Mouse (Mus musculus): ENCODE measurements around the gene Washc1. TPM values are rescaled to one million over a fixed set of nuclear protein-coding genes. Genes with fewer than 3 reads are reported as not detected.

Washc1 gene
- polyA plus RNA-seq, 1 experiment from 2014 or later = 27.6 TPM

DNA sequence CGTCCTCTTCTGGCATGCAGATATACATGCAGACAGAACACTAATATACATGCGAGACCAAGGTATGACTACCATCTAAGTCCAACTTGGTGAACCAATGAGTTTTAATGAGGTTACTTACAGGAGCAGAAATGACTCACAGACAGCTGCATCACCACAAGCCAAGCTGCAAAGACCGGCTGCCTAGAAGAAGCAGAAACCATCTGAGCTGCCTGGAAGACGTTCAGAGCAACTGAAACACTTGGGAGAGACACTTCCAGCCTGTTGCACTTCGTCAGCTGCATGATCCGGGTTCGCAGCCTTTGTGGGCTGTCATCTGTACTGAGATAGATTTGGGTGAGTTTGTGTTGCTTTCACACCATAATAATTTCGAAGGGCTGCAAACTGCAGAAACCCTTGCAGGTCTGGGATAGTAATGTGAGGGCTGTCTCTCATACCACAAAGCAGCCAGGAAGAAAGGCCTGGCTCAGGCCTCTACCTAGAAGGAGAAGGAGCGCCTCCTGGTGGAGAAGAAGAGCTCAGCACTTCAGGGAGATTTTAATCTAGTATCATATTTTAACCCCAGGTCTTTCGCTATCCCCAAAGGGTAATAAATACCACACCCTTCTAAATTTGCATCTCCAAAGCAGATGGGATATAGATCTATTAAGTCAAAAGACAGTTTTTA lies 4.6 kb upstream of the Washc1 start:
- Histone ChIP-seq H3K27me3 (ENCODE audit: control insufficient read depth, insufficient read depth, low read length) (no peaks in the 10 kb centered on the region), H3K9me3 (ENCODE audit: control insufficient read depth, low read length) (no peaks in the 10 kb centered on the region), H3K4me1 (replicated peaks; ENCODE audit: control insufficient read depth, insufficient read depth) (no peaks in the 10 kb centered on the region), H3K9ac (ENCODE audit: low read length) (no peak overlapping the region), H3K27ac (replicated peaks) (no peak overlapping the region), H3K4me3 (ENCODE audit: low read depth, low read length) (no peak overlapping the region), H3K36me3 (ENCODE audit: control insufficient read depth, insufficient read depth, low read length) (no peaks in the 10 kb centered on the region), H3K4me2 (replicated peaks; ENCODE audit: low read depth) (no peak overlapping the region)
- 41% methylated on average over 10 of the region's 10 CpGs for WGBS
- ATAC-seq (ENCODE audit: low FRiP score, low TSS enrichment) = no peak
- DNase-seq (ENCODE audit: low spot score) = peak; percentile 45
- no peak for TF ChIP-seq EP300 (optimal IDR thresholded peaks at IDR 0.05)
- TF ChIP-seq CTCF (IDR thresholded peaks at IDR 0.05; ENCODE audit: low read depth) = peak; percentile 89

DNA sequence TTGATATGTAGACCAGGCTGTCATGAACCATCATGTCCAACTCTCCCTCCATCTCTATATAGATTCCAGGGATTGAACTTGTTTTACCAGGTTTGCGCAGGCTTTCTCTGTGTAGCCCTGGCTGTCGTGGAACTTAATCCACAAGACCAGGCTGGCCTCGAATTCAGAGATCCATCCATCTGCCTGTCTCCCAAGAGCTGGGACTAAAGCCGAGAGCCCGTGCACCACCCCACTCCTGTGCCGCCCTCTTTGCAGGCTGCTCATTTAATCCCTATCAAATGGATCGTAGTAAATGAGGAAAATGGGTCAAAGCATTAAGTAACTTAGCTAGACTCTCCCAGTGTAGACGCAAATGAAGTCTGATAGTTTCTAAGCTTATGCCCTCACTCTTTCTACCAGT lies 3.9 kb upstream of the Washc1 start:
- H3K4me3 ChIP-seq (ENCODE audit: low read depth, low read length) = no peak overlapping the region
- 52% methylated on average over 8 of the region's 8 CpGs for WGBS
- H3K36me3 ChIP-seq (ENCODE audit: control insufficient read depth, insufficient read depth, low read length) = no peaks in the 10 kb centered on the region
- no peak overlapping the region for H3K9ac ChIP-seq (ENCODE audit: low read length)
- DNase-seq (ENCODE audit: low spot score) (no peak), ATAC-seq (ENCODE audit: low FRiP score, low TSS enrichment) (no peak)
- no peak overlapping the region for H3K27ac ChIP-seq (replicated peaks)
- peaks cover 4% of the 10 kb centered on the region; the same call in 1 of the 2 replicates for H3K4me1 ChIP-seq (replicated peaks; ENCODE audit: control insufficient read depth, insufficient read depth)
- no peaks in the 10 kb centered on the region for H3K9me3 ChIP-seq (ENCODE audit: control insufficient read depth, low read length)
- H3K27me3 ChIP-seq (ENCODE audit: control insufficient read depth, insufficient read depth, low read length) = no peaks in the 10 kb centered on the region
- TF ChIP-seq EP300 (optimal IDR thresholded peaks at IDR 0.05) = no peak
- TF ChIP-seq CTCF (IDR thresholded peaks at IDR 0.05; ENCODE audit: low read depth) = no peak
- no peak overlapping the region for H3K4me2 ChIP-seq (replicated peaks; ENCODE audit: low read depth)

DNA sequence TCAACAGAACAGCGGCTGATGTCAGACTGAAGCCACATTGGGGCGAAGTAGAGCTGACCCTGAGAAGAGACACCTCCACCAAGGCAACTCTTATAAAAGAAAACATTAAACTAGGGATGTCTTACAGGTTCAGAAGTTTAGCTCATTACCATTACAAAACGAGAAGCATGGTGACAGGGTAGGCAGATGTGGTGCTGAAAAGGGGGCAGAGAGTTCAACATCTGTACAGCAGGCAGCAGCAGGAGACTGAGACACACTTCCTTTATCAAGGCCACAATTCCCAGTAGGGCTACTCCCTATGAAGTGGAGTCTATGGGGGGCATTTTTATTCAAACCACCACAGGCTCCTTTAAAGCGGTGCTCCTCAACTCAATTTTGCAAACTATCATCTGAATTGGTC lies 3.1 kb upstream of the Washc1 start:
- ATAC-seq (ENCODE audit: low FRiP score, low TSS enrichment) = no peak
- TF ChIP-seq EP300 (optimal IDR thresholded peaks at IDR 0.05) (no peak), CTCF (IDR thresholded peaks at IDR 0.05; ENCODE audit: low read depth) (no peak)
- 82% methylated on average over 4 of the region's 4 CpGs for WGBS

DNA sequence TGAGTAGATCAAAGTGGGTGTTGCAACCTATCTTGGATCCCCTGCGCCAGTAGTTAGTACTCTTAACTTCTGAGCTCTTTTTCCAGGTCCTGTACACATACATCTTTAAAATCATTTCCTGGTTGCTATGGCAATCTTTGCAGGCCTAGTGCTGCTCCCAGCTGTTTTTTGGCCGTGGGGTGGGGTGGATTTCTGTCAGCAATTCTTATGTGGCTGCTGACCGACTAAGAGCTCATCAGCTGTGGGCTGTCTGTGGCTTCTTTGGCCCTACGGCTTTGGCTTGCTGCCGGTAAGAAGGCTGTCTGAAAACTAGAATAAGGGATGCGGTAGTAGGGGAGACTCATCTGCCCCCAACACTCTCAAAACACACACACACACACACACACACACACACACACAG lies 599 bp upstream of the Washc1 start:
- H3K36me3 ChIP-seq (ENCODE audit: control insufficient read depth, insufficient read depth, low read length) = peaks cover 11% of the 10 kb centered on the region; the same call in 1 of the 2 replicates
- peak overlapping the region; percentile 76 for H3K9ac ChIP-seq (ENCODE audit: low read length)
- ATAC-seq (ENCODE audit: low FRiP score, low TSS enrichment) (peak; percentile 14), DNase-seq (ENCODE audit: low spot score) (no peak)
- peak overlapping the region; percentile 57 for H3K4me2 ChIP-seq (replicated peaks; ENCODE audit: low read depth)
- H3K27ac ChIP-seq (replicated peaks) = peak overlapping the region; percentile 84
- 23% methylated on average over 6 of the region's 6 CpGs for WGBS
- peak overlapping the region; percentile 88 for H3K4me3 ChIP-seq (ENCODE audit: low read depth, low read length)
- TF ChIP-seq EP300 (optimal IDR thresholded peaks at IDR 0.05) (no peak), CTCF (IDR thresholded peaks at IDR 0.05; ENCODE audit: low read depth) (no peak)
- H3K27me3 ChIP-seq (ENCODE audit: control insufficient read depth, insufficient read depth, low read length) = no peaks in the 10 kb centered on the region
- no peaks in the 10 kb centered on the region for H3K9me3 ChIP-seq (ENCODE audit: control insufficient read depth, low read length)
- peaks cover 5% of the 10 kb centered on the region; the same call in 1 of the 2 replicates for H3K4me1 ChIP-seq (replicated peaks; ENCODE audit: control insufficient read depth, insufficient read depth)

More for the DNA sequence above, 3.1 kb upstream of the Washc1 start:
- Histone ChIP-seq H3K36me3 (ENCODE audit: control insufficient read depth, insufficient read depth, low read length) (no peaks in the 10 kb centered on the region), H3K9ac (ENCODE audit: low read length) (no peak overlapping the region), H3K4me1 (replicated peaks; ENCODE audit: control insufficient read depth, insufficient read depth) (peaks cover 5% of the 10 kb centered on the region; the same call in 1 of the 2 replicates), H3K9me3 (ENCODE audit: control insufficient read depth, low read length) (no peaks in the 10 kb centered on the region), H3K27me3 (ENCODE audit: control insufficient read depth, insufficient read depth, low read length) (no peaks in the 10 kb centered on the region), H3K4me2 (replicated peaks; ENCODE audit: low read depth) (no peak overlapping the region), H3K27ac (replicated peaks) (no peak overlapping the region), H3K4me3 (ENCODE audit: low read depth, low read length) (no peak overlapping the region)
- DNase-seq (ENCODE audit: low spot score) = no peak

DNA sequence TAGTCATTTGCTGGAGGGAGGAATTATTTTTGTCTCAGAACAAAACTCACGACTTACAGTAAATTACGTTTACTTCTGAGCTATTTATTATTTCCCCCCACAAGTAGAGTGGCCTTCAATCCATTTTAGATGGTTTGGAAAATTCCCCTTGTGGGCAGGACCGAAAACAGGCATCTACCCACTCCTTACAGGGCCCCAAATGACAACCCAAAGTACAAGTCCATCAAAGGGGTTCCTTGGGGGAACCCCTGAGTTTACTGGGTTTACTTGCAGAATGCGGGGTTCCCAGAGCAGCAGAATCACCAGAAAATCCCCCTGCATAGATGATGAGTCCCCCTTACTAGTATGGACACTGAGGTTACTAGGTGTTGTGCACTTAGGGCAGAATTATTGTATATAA lies 821 bp downstream of the Washc1 start:
- Histone ChIP-seq H3K27me3 (ENCODE audit: control insufficient read depth, insufficient read depth, low read length) (no peaks in the 10 kb centered on the region), H3K4me3 (ENCODE audit: low read depth, low read length) (peak overlapping the region; percentile 88), H3K9ac (ENCODE audit: low read length) (peak overlapping the region; percentile 76), H3K4me1 (replicated peaks; ENCODE audit: control insufficient read depth, insufficient read depth) (peaks cover 5% of the 10 kb centered on the region; the same call in 1 of the 2 replicates), H3K36me3 (ENCODE audit: control insufficient read depth, insufficient read depth, low read length) (peaks cover 26% of the 10 kb centered on the region; the same call in 1 of the 2 replicates), H3K9me3 (ENCODE audit: control insufficient read depth, low read length) (no peaks in the 10 kb centered on the region), H3K27ac (replicated peaks) (peak overlapping the region; percentile 84), H3K4me2 (replicated peaks; ENCODE audit: low read depth) (peak overlapping the region; percentile 57)
- TF ChIP-seq EP300 (optimal IDR thresholded peaks at IDR 0.05) = no peak
- TF ChIP-seq CTCF (IDR thresholded peaks at IDR 0.05; ENCODE audit: low read depth) = no peak
- 26% methylated on average over 4 of the region's 4 CpGs for WGBS
- no peak for DNase-seq (ENCODE audit: low spot score)
- no peak for ATAC-seq (ENCODE audit: low FRiP score, low TSS enrichment)

DNA sequence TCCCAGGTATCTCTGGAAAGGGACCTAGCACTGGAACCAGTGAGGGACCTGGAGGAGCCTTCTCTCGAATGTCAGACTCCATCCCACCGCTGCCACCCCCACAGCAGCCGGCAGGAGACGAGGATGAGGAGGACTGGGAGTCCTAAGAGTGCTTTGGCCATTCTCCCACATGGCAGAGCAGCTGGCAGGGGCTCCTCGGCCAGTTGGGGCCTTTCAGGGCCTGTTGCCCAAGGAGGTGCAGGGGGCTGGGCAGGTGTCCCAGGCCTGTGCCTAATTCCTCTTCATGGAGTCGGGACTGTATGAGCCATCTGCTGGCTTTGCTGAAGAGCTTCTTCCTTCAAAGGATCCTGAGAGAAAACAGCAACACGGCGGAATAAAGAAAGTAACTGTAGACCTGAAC lies 7.6 kb downstream of the Washc1 start:
- TF ChIP-seq CTCF (IDR thresholded peaks at IDR 0.05; ENCODE audit: low read depth) (no peak), EP300 (optimal IDR thresholded peaks at IDR 0.05) (no peak)
- no peak overlapping the region for H3K4me3 ChIP-seq (ENCODE audit: low read depth, low read length)
- no peak overlapping the region for H3K9ac ChIP-seq (ENCODE audit: low read length)
- peaks cover 35% of the 10 kb centered on the region; the same call in 1 of the 2 replicates for H3K36me3 ChIP-seq (ENCODE audit: control insufficient read depth, insufficient read depth, low read length)
- no peak overlapping the region for H3K4me2 ChIP-seq (replicated peaks; ENCODE audit: low read depth)
- no peaks in the 10 kb centered on the region for H3K9me3 ChIP-seq (ENCODE audit: control insufficient read depth, low read length)
- H3K27me3 ChIP-seq (ENCODE audit: control insufficient read depth, insufficient read depth, low read length) = no peaks in the 10 kb centered on the region
- no peaks in the 10 kb centered on the region for H3K4me1 ChIP-seq (replicated peaks; ENCODE audit: control insufficient read depth, insufficient read depth)
- H3K27ac ChIP-seq (replicated peaks) = no peak overlapping the region
- DNase-seq (ENCODE audit: low spot score) = no peak
- no peak for ATAC-seq (ENCODE audit: low FRiP score, low TSS enrichment)
- 89% methylated on average over 8 of the region's 8 CpGs for WGBS

All from stomach, postnatal 0 days (tissue).